Comparison of ENCODE assay signal across 19 mouse cellular contexts in the genomic region with DNA sequence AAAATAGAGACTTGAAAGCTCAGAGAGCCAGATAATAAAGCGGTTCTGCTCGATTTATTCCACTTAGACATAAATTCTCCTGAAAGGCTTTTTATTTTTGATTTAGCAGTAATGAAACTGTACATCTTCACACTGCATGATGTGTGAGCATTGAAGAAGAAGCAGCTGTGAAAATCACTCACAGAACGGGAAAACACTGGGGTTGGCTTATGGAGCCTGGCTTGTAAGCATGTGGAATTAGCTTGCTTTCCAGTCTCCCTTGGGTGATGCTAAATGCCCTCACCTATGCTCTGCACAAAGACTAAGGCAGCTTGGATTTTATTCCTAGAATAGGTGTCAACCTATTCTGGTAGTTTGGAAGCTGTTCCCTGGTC.
DNase-seq lines count a peak whose midpoint lies in the region; ATAC-seq and TF ChIP-seq lines count a peak whose summit lies in the region.
"Had no signal": no experiment of that assay in that cellular context is flagged by ENCODE, and none has a peak within 500 bp of the region (broad histone marks: within the 10 kb centered on the region; RNA-seq: fewer than 3 reads in every experiment).

No protein-coding gene starts in this region.

- no peaks in the 10 kb centered on the region for H3K27me3 ChIP-seq in kidney, adult 2 months (replicated peaks; ENCODE audit: control insufficient read depth, insufficient read depth, low read length)
- no peaks in the 10 kb centered on the region for H3K27me3 ChIP-seq in kidney, postnatal 0 days (ENCODE audit: insufficient read depth, low read length)
- no peaks in the 10 kb centered on the region for H3K27me3 ChIP-seq in intestine, postnatal 0 days (replicated peaks; ENCODE audit: control insufficient read depth, insufficient read depth, low read length)
- H3K27me3 ChIP-seq in stomach, postnatal 0 days (ENCODE audit: control insufficient read depth, insufficient read depth, low read length): no peaks in the 10 kb centered on the region
- H3K27me3 ChIP-seq: embryonic facial prominence, embryonic 13.5 days; forebrain, embryonic 13.5 days; heart, embryonic 13.5 days had no signal

- H3K27ac ChIP-seq in kidney, adult 2 months (ENCODE audit: insufficient read depth, low read depth, low read length): peak overlapping the region; percentile 100
- H3K27ac ChIP-seq in kidney, postnatal 0 days: peak overlapping the region; percentile 66
- no peak overlapping the region for H3K27ac ChIP-seq in intestine, postnatal 0 days (ENCODE audit: low read depth, low read length)
- 0 out of 2 replicates have a peak overlapping the region, but pooled peaks have one; percentile 13 for H3K27ac ChIP-seq in stomach, postnatal 0 days (replicated peaks)
- H3K27ac ChIP-seq: embryonic facial prominence, embryonic 13.5 days; forebrain, embryonic 13.5 days; heart, embryonic 13.5 days; hindbrain, postnatal 0 days had no signal

- no peak for TF ChIP-seq CTCF in kidney, adult 2 months (conservative IDR thresholded peaks at IDR 0.05; ENCODE audit: insufficient read depth, insufficient read length, low read depth, low read length)
- TF ChIP-seq CTCF in kidney, postnatal 0 days (IDR thresholded peaks at IDR 0.05; ENCODE audit: low read depth): no peak
- no peak for TF ChIP-seq CTCF in intestine, postnatal 0 days (IDR thresholded peaks at IDR 0.05; ENCODE audit: low read depth)
- no peak for TF ChIP-seq CTCF in stomach, postnatal 0 days (IDR thresholded peaks at IDR 0.05; ENCODE audit: low read depth)

- no peak overlapping the region for H3K4me3 ChIP-seq in kidney, adult 2 months (ENCODE audit: insufficient read depth, low read depth, low read length)
- no peak overlapping the region for H3K4me3 ChIP-seq in kidney, postnatal 0 days (replicated peaks; ENCODE audit: low read depth, low read length)
- no peak overlapping the region for H3K4me3 ChIP-seq in intestine, postnatal 0 days (ENCODE audit: low read depth, low read length)
- no peak overlapping the region for H3K4me3 ChIP-seq in stomach, postnatal 0 days (ENCODE audit: low read depth, low read length)
- H3K4me3 ChIP-seq: embryonic facial prominence, embryonic 13.5 days; forebrain, embryonic 13.5 days; heart, embryonic 13.5 days had no signal

- ATAC-seq in kidney, postnatal 0 days (replicated peaks; ENCODE audit: low FRiP score, low read depth): peak; percentile 25; the same call in 1 of the 2 replicates
- no peak for ATAC-seq in intestine, postnatal 0 days
- no peak for ATAC-seq in stomach, postnatal 0 days (ENCODE audit: low FRiP score, low TSS enrichment)
- ATAC-seq: forebrain, embryonic 13.5 days; forebrain, postnatal 0 days; hindbrain, postnatal 0 days had no signal

- TF ChIP-seq EP300 in stomach, postnatal 0 days (optimal IDR thresholded peaks at IDR 0.05): no peak

- no peak overlapping the region for H3K9ac ChIP-seq in kidney, postnatal 0 days (ENCODE audit: low read depth, low read length)
- H3K9ac ChIP-seq in intestine, postnatal 0 days (ENCODE audit: low read depth, low read length): no peak overlapping the region
- H3K9ac ChIP-seq in stomach, postnatal 0 days (ENCODE audit: low read length): no peak overlapping the region
- H3K9ac ChIP-seq: embryonic facial prominence, embryonic 13.5 days; forebrain, embryonic 13.5 days; forebrain, postnatal 0 days; heart, embryonic 13.5 days had no signal

- peaks cover 27% of the 10 kb centered on the region for H3K4me1 ChIP-seq in kidney, adult 2 months (ENCODE audit: control insufficient read depth, insufficient read depth, low read length)
- H3K4me1 ChIP-seq in kidney, postnatal 0 days (replicated peaks; ENCODE audit: insufficient read depth, low read length): peaks cover 13% of the 10 kb centered on the region
- no peaks in the 10 kb centered on the region for H3K4me1 ChIP-seq in intestine, postnatal 0 days (replicated peaks; ENCODE audit: control insufficient read depth, insufficient read depth, low read length)
- H3K4me1 ChIP-seq in stomach, postnatal 0 days (replicated peaks; ENCODE audit: control insufficient read depth, insufficient read depth): peaks cover 6% of the 10 kb centered on the region; the same call in 1 of the 2 replicates
- H3K4me1 ChIP-seq: embryonic facial prominence, embryonic 13.5 days; forebrain, embryonic 13.5 days had no signal

- TF ChIP-seq POLR2A in kidney, adult 2 months (IDR thresholded peaks at IDR 0.05; ENCODE audit: low read depth, low read length): no peak

- no peak overlapping the region for H3K4me2 ChIP-seq in kidney, postnatal 0 days (ENCODE audit: low read length)
- peak overlapping the region; percentile 40; the same call in 1 of the 2 replicates for H3K4me2 ChIP-seq in intestine, postnatal 0 days (replicated peaks; ENCODE audit: low read depth)
- H3K4me2 ChIP-seq in stomach, postnatal 0 days (replicated peaks; ENCODE audit: low read depth): no peak overlapping the region
- H3K4me2 ChIP-seq: embryonic facial prominence, embryonic 13.5 days; forebrain, embryonic 13.5 days; heart, embryonic 13.5 days had no signal

- no peaks in the 10 kb centered on the region for H3K36me3 ChIP-seq in kidney, adult 2 months (ENCODE audit: control insufficient read depth, insufficient read depth, low read length)
- H3K36me3 ChIP-seq in kidney, postnatal 0 days (ENCODE audit: insufficient read depth, low read length): no peaks in the 10 kb centered on the region
- H3K36me3 ChIP-seq in intestine, postnatal 0 days (ENCODE audit: control insufficient read depth, insufficient read depth): no peaks in the 10 kb centered on the region
- H3K36me3 ChIP-seq in stomach, postnatal 0 days (ENCODE audit: control insufficient read depth, insufficient read depth, low read length): no peaks in the 10 kb centered on the region
- H3K36me3 ChIP-seq: embryonic facial prominence, embryonic 13.5 days; heart, embryonic 13.5 days had no signal

- no peak for DNase-seq in kidney, adult 2 months
- no peak for DNase-seq in kidney, adult 8-10 months
- DNase-seq in kidney, postnatal 0 days (ENCODE audit: low spot score): no peak
- no peak for DNase-seq in kidney, adult 18-20 months
- DNase-seq in stomach, postnatal 0 days (ENCODE audit: low spot score): no peak
- no peak for DNase-seq in layer of hippocampus, postnatal 14 days (ENCODE audit: low spot score in 2 of 2)
- DNase-seq: adrenal gland, adult 8-10 months; adrenal gland, postnatal 36 days; cerebellum, adult 11 months; cerebellum, adult 8-10 months; cerebellum, postnatal 14 days; forebrain, postnatal 0 days; gastrocnemius, postnatal 36 days; heart, postnatal 36 days had no signal

- no peaks in the 10 kb centered on the region for H3K9me3 ChIP-seq in kidney, postnatal 0 days (replicated peaks; ENCODE audit: low read length)
- no peaks in the 10 kb centered on the region for H3K9me3 ChIP-seq in intestine, postnatal 0 days (ENCODE audit: control insufficient read depth)
- H3K9me3 ChIP-seq in stomach, postnatal 0 days (ENCODE audit: control insufficient read depth, low read length): no peaks in the 10 kb centered on the region
- H3K9me3 ChIP-seq: embryonic facial prominence, embryonic 13.5 days; forebrain, embryonic 13.5 days; heart, embryonic 13.5 days had no signal

- WGBS in kidney, adult 2 months: 25% methylated on average over 3 of the region's 3 CpGs
- 40% methylated on average over 3 of the region's 3 CpGs for WGBS in kidney, postnatal 0 days
- 33% methylated on average over 3 of the region's 3 CpGs for WGBS in intestine, postnatal 0 days
- 34% methylated on average over 3 of the region's 3 CpGs for WGBS in stomach, postnatal 0 days
